Mouse (Mus musculus) heart, postnatal 0 days (tissue): ENCODE data around the gene Astl. TPM values are rescaled to one million over a fixed set of nuclear protein-coding genes. Genes with fewer than 3 reads are reported as not detected.

Experiments
- ATAC-seq: fragments of 200-750 bp; cut with Nextera tagmentation; 2 replicates; pipeline ENCODE4 v1.8.0; 2017; ENCODE audit warnings: low read depth, moderate number of reproducible peaks, moderate library complexity; ENCODE audit not compliant: insufficient read depth
- DNase-seq: peaks from one replicate; pipeline ENCODE4 v3.0.0-alpha.2; 2016; ENCODE audit warnings: low spot score
- H3K27ac ChIP-seq: fragments of 300-500 bp; sonication (generic); 2 replicates; pipeline ENCODE4 v1.5.1; 2014; ENCODE audit warnings: low read depth, mild to moderate bottlenecking
- H3K27me3 ChIP-seq: fragments of 300-500 bp; sonication (generic); 2 replicates; pipeline ENCODE4 v1.6.1; 2014; ENCODE audit warnings: low read length, mixed read lengths; ENCODE audit not compliant: control insufficient read depth, insufficient read depth
- H3K36me3 ChIP-seq: fragments of 300-500 bp; sonication (generic); replicated peaks from 2 replicates; pipeline ENCODE4 v1.6.1; 2014; ENCODE audit warnings: low read length, mixed read lengths; ENCODE audit not compliant: control insufficient read depth, insufficient read depth
- H3K4me1 ChIP-seq: fragments of 300-500 bp; sonication (generic); 2 replicates; pipeline ENCODE4 v1.6.1; 2014; ENCODE audit warnings: antibody characterized with exemption; ENCODE audit not compliant: control insufficient read depth, insufficient read depth
- H3K4me2 ChIP-seq: fragments of 300-500 bp; sonication (generic); 2 replicates; pipeline ENCODE4 v1.6.1; 2014; ENCODE audit warnings: low read depth, mild to moderate bottlenecking, low read length, moderate library complexity
- H3K4me3 ChIP-seq: fragments of 300-500 bp; sonication (generic); 2 replicates; pipeline ENCODE4 v1.5.1; 2014; ENCODE audit warnings: low read depth, low read length
- H3K9ac ChIP-seq: fragments of 300-500 bp; sonication (generic); replicated peaks from 2 replicates; pipeline ENCODE4 v1.6.1; 2014; ENCODE audit warnings: low read depth, low read length, mixed read lengths
- H3K9me3 ChIP-seq: fragments of 300-500 bp; sonication (generic); replicated peaks from 2 replicates; pipeline ENCODE4 v1.6.1; 2016; ENCODE audit warnings: low read length; ENCODE audit not compliant: control insufficient read depth
- CTCF ChIP-seq: IDR thresholded peaks from 2 replicates; pipeline ENCODE4 v1.5.1; 2016; ENCODE audit warnings: antibody characterized with exemption, control low read depth, low read depth
- EP300 ChIP-seq: IDR thresholded peaks from 2 replicates; pipeline ENCODE4 v1.6.1; 2016; ENCODE audit warnings: antibody characterized with exemption, low read depth
- WGBS: fragments of 180-500 bp; shearing (Covaris S2); extraction: QIAGEN DNeasy Blood & Tissue Kit; methylation state at CpG from one replicate; pipeline ENCODE4 v1.1.7; 2014; 5-methylcytosine and 5-hydroxymethylcytosine counted together
- polyA plus RNA-seq: library from polyadenylated mRNA; unstranded; fragments of >200 nt; fragmentation: Nextera tagmentation; extraction: Ambion mirVana; gene quantifications from 2 replicates; pipeline ENCODE4 v1.2.1, GENCODE M21; 2015
- total RNA-seq: library from RNA; depleted of rRNA; stranded (reverse); fragments of >200 nt; gene quantifications from 2 replicates; pipeline ENCODE4 v1.2.3, GENCODE M21; 2014; ENCODE audit warnings: low replicate concordance

The Astl gene
- total and polyA plus RNA-seq, 2 experiments from 2014 or later = not detected

DNA sequence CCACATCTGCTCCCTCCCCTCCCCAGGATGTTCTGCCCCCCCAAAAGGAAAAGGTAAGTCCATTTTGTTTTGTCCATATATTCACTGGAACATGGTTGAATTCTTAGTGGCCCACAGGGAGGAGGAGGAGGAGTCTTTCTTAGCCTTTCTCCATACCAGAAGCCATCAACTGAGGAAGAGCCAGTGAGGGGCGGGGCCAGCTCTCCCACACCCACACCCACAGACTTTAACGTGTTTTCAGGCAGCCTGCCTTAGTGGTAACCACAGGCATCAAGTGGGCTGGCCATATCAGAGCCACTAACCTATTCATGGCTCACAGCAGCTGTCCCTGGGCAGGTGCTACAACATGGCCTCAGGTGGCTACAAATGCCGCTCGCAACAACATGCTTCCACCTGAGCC, 394 bp downstream of the Astl start:
- 60% methylated on average over 4 of the region's 4 CpGs for WGBS
- no peak overlapping the region for H3K9ac ChIP-seq
- no peak overlapping the region for H3K4me2 ChIP-seq

DNA sequence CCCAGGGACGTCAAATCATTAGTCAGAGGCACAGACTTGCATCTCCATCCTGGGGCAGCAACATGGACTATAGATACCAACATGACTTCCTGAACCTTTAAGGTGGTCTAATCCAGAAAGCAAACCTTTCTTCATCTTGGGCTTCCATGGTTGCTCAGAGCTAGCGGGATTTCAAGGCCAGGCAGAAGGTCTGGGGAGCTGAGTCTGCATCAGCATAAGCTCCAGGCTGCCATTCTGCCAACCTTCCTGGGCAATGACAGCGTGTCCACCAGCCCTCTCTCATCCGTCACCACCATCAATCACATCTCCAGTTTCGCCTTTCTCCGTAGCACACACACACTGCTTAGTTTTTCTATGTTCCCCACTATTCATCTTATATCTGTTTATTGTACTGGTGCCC, 823 bp downstream of the Astl start:
- Histone ChIP-seq H3K27me3 (peaks cover 16% of the 10 kb centered on the region), H3K27ac (no peak overlapping the region), H3K36me3 (no peaks in the 10 kb centered on the region), H3K4me1 (no peaks in the 10 kb centered on the region), H3K9ac (no peak overlapping the region), H3K9me3 (no peaks in the 10 kb centered on the region), H3K4me2 (no peak overlapping the region), H3K4me3 (no peak overlapping the region)
- 65% methylated on average over 6 of the region's 6 CpGs for WGBS
- TF ChIP-seq CTCF = no peak
- no peak for TF ChIP-seq EP300
- ATAC-seq = no peak
- DNase-seq = no peak

More for the DNA sequence above, 394 bp downstream of the Astl start:
- no peak for ATAC-seq
- Histone ChIP-seq H3K4me1 (no peaks in the 10 kb centered on the region), H3K9me3 (no peaks in the 10 kb centered on the region), H3K27me3 (peaks cover 16% of the 10 kb centered on the region), H3K4me3 (no peak overlapping the region), H3K27ac (no peak overlapping the region), H3K36me3 (no peaks in the 10 kb centered on the region)
- TF ChIP-seq CTCF (no peak), EP300 (no peak)
- DNase-seq = no peak

DNA sequence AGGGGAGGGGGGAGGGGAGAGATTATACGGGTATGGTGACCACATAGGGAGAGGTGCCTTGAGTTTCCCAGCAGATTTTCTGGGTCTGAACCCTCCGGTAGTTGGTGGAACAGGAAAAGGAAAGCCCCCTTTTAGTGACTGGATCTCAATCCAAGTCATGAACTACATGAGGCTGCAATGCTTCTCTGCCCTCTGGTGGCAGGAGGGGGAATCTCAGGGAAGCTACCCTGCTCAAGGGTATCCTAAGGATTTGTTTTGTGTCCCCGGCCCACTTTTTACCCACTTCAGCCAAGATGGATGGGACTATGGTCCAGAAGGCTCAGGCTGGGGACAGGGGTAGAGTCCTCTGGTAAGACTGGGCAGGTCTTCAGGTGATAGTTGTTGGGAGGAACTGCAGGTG, 2.7 kb downstream of the Astl start:
- H3K36me3 ChIP-seq = no peaks in the 10 kb centered on the region
- H3K9me3 ChIP-seq = no peaks in the 10 kb centered on the region
- peak; percentile 89 for TF ChIP-seq CTCF
- no peak for TF ChIP-seq EP300
- DNase-seq = no peak
- H3K4me2 ChIP-seq = no peak overlapping the region
- no peak overlapping the region for H3K27ac ChIP-seq
- no peak overlapping the region for H3K4me3 ChIP-seq
- peak; percentile 10; the same call in 1 of the 2 replicates for ATAC-seq
- H3K27me3 ChIP-seq = peaks cover 12% of the 10 kb centered on the region
- 2% methylated on average over 3 of the region's 3 CpGs for WGBS
- no peaks in the 10 kb centered on the region for H3K4me1 ChIP-seq
- H3K9ac ChIP-seq = no peak overlapping the region

DNA sequence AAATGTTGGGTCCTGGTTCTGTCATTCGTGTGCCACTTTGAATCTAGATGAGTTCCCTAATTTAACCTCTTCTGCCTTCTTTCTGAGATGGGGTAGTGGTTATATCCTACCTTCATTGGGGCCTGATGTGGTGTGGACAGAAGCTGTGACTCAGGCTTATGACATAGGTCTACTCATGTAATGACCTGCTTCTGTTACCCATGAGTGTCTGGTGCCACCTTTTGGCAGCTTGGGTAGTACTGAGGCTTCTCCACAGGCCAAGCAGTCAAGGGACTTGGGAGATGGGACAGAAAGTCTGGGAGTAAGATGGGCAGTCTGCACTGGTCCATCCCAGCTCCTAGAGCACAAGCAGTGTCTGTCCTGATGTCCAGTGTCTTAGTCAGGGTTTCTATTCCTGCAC, 7.9 kb downstream of the Astl start:
- no peaks in the 10 kb centered on the region for H3K36me3 ChIP-seq
- ATAC-seq (no peak; the same call in 1 of the 2 replicates), DNase-seq (no peak)
- peaks cover 4% of the 10 kb centered on the region; the same call in 1 of the 2 replicates for H3K27me3 ChIP-seq
- H3K4me3 ChIP-seq = no peak overlapping the region
- peak; percentile 42 for TF ChIP-seq CTCF
- no peak for TF ChIP-seq EP300
- WGBS = 51% methylated on average over 1 of the region's 1 CpGs
- no peak overlapping the region for H3K4me2 ChIP-seq
- no peaks in the 10 kb centered on the region for H3K9me3 ChIP-seq
- no peaks in the 10 kb centered on the region for H3K4me1 ChIP-seq
- no peak overlapping the region for H3K27ac ChIP-seq
- H3K9ac ChIP-seq = no peak overlapping the region

DNA sequence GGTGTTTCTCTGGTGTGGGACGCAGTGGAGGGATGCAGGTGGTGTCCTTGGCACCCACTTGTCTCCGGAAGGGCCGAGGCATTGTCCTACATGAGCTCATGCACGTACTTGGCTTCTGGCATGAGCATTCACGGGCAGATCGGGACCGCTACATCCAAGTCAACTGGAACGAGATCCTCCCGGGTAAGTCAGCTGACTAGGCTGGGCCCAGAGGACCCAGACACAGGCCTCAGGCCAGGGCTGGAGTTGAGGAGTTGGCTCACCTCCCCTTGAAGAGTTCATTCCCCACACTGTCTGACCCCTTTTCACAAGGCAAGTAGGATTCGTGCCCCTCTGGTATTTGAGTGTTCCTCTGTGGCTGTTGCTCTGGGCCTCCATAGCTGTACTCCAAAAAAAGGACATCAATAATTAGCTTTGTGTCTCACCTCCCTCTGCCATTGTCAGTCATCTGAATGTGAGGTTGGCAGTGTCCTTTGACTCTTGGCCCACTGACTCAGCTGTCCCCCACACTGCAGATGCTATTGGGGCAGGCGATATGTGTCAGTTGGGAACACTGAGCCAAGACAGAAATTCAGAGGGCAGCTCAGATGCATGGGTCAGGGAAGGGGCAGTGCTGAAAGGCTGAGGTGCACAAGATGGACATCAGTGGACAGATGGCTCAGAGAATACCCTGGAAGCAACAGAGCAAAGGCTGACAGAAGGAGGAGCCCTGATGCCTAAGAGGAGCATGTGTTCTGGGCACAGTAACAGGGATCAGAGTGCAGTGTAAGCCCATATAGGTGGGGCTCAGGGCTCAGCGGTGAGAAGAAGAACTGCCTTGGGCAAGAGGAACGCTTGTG, 8.9 kb downstream of the Astl start:
- ATAC-seq = no peak
- no peak for TF ChIP-seq CTCF
- no peak for TF ChIP-seq EP300

More for the DNA sequence above, 8.9 kb downstream of the Astl start:
- Histone ChIP-seq H3K9me3 (no peaks in the 10 kb centered on the region), H3K4me2 (no peak overlapping the region), H3K4me3 (no peak overlapping the region), H3K9ac (no peak overlapping the region), H3K4me1 (no peaks in the 10 kb centered on the region), H3K27ac (no peak overlapping the region), H3K27me3 (peaks cover under 1% of the 10 kb centered on the region; the same call in 1 of the 2 replicates), H3K36me3 (no peaks in the 10 kb centered on the region)
- no peak for DNase-seq
- 70% methylated on average over 13 of the region's 13 CpGs for WGBS
